Mouse (Mus musculus) bone marrow, adult 2 months (tissue): Measurements from ENCODE around the gene Bpnt1.

Source experiments
- CTCF ChIP-seq: fragments of 200-500 bp; IDR thresholded peaks from 2 replicates; pipeline ENCODE4 v1.5.1; 2011; ENCODE audit warnings: low read length, control low read depth; ENCODE audit not compliant: control insufficient read depth, insufficient read depth
- POLR2A ChIP-seq: fragments of 200-500 bp; IDR thresholded peaks from 2 replicates; pipeline ENCODE4 v1.6.1; 2011; ENCODE audit warnings: low read depth, mild to moderate bottlenecking, control low read depth, low read length, borderline replicate concordance; ENCODE audit not compliant: control insufficient read depth

- TF ChIP-seq CTCF (no peak), POLR2A (no peak)
Measured at GRCm38 (mm10) chr1:185336535-185336934, 4.6 kb downstream of the Bpnt1 start.
